Comparison of ENCODE assay signal across 26 mouse cellular contexts in the genomic region with DNA sequence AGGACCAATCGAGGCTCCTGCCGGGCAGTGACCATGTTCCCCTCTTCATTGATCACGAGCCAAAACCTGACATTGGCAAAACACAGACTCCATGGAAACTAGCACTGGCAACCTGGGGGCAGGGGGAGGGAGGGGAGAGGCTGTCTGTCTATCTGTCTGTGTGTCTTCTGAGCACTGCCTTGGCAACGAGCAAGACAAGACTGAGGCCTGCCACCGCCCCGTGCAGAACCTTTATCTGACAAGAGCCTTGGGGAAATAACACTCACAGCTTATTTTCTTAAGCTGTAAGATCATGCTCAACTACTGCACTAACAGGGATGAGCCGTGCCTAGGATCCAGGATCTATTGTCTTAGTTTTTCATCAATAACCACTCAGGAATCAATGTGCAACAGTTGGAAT. TPM values are rescaled to one million over a fixed set of nuclear protein-coding genes. Genes with fewer than 3 reads are reported as not detected.
DNase-seq lines count a peak whose midpoint lies in the region; ATAC-seq and TF ChIP-seq lines count a peak whose summit lies in the region.
"Had no signal": no experiment of that assay in that cellular context is flagged by ENCODE, and none has a peak within 500 bp of the region (broad histone marks: within the 10 kb centered on the region; RNA-seq: fewer than 3 reads in every experiment).

No protein-coding gene starts in this region.

- peak overlapping the region; percentile 70; the same call in 1 of the 2 replicates for H3K27ac ChIP-seq in gastrocnemius, adult 2 months
- H3K27ac ChIP-seq in liver, embryonic 16.5 days (ENCODE audit: low read length): 0 out of 2 replicates have a peak overlapping the region, but pooled peaks have one; percentile 10
- no peak overlapping the region for H3K27ac ChIP-seq in liver, embryonic 12.5 days
- H3K27ac ChIP-seq in midbrain, embryonic 11.5 days (ENCODE audit: low read depth, low read length): no peak overlapping the region
- no peak overlapping the region for H3K27ac ChIP-seq in midbrain, embryonic 10.5 days (replicated peaks)
- H3K27ac ChIP-seq: embryonic facial prominence, embryonic 10.5 days; embryonic facial prominence, embryonic 12.5 days; forebrain, embryonic 13.5 days; forebrain, embryonic 15.5 days had no signal

- WGBS in liver, embryonic 16.5 days (ENCODE audit: insufficient replicate concordance): 36% methylated on average over 7 of the region's 7 CpGs
- WGBS in liver, embryonic 12.5 days (ENCODE audit: insufficient replicate concordance): 49% methylated on average over 7 of the region's 7 CpGs
- WGBS in midbrain, embryonic 11.5 days: 85% methylated on average over 7 of the region's 7 CpGs
- WGBS in midbrain, embryonic 10.5 days: 83% methylated on average over 7 of the region's 7 CpGs

- H3K4me2 ChIP-seq in liver, embryonic 16.5 days (ENCODE audit: low read depth, low read length): no peak overlapping the region
- no peak overlapping the region for H3K4me2 ChIP-seq in liver, embryonic 12.5 days
- no peak overlapping the region for H3K4me2 ChIP-seq in midbrain, embryonic 11.5 days
- H3K4me2 ChIP-seq: embryonic facial prominence, embryonic 12.5 days; forebrain, embryonic 13.5 days; forebrain, embryonic 15.5 days had no signal

- no peak for DNase-seq in gastrocnemius, adult 2 months
- no peak for DNase-seq in gastrocnemius, postnatal 4 days (ENCODE audit: low spot score in 2 of 2)
- peak; percentile 70 for DNase-seq in midbrain, embryonic 11.5 days (ENCODE audit: low spot score, missing footprints)
- DNase-seq in midbrain, embryonic 10.5 days (ENCODE audit: low spot score): no peak
- no peak for DNase-seq in embryo, embryonic 10.5 days (ENCODE audit: low spot score)
- DNase-seq: adrenal gland, adult 2 months; adrenal gland, postnatal 10 days; adrenal gland, postnatal 25 days; cerebellum, adult 11 months; cerebellum, adult 18-20 months; cerebellum, adult 8-10 months; cerebellum, adult 9-11 months; cerebellum, postnatal 14 days; cerebellum, postnatal 36 days; forebrain, postnatal 0 days had no signal

- H3K4me1 ChIP-seq in liver, embryonic 16.5 days (ENCODE audit: control insufficient read depth, low read depth, low read length): peaks cover 11% of the 10 kb centered on the region
- peaks cover 21% of the 10 kb centered on the region for H3K4me1 ChIP-seq in liver, embryonic 12.5 days
- peaks cover 8% of the 10 kb centered on the region for H3K4me1 ChIP-seq in midbrain, embryonic 11.5 days (ENCODE audit: control insufficient read depth, insufficient read depth, low read length)
- peaks cover 13% of the 10 kb centered on the region for H3K4me1 ChIP-seq in midbrain, embryonic 10.5 days

- H3K9ac ChIP-seq in liver, embryonic 16.5 days (ENCODE audit: low read depth, low read length): no peak overlapping the region
- no peak overlapping the region for H3K9ac ChIP-seq in liver, embryonic 12.5 days
- H3K9ac ChIP-seq in midbrain, embryonic 11.5 days (ENCODE audit: low read length): no peak overlapping the region
- H3K9ac ChIP-seq: embryonic facial prominence, embryonic 12.5 days; forebrain, embryonic 13.5 days; forebrain, embryonic 15.5 days; forebrain, postnatal 0 days had no signal

- H3K36me3 ChIP-seq in liver, embryonic 16.5 days (ENCODE audit: control insufficient read depth, insufficient read depth): no peaks in the 10 kb centered on the region; the same call in 1 of the 2 replicates
- H3K36me3 ChIP-seq in liver, embryonic 12.5 days: peaks cover under 1% of the 10 kb centered on the region; the same call in 1 of the 2 replicates
- no peaks in the 10 kb centered on the region for H3K36me3 ChIP-seq in midbrain, embryonic 11.5 days (ENCODE audit: control insufficient read depth, insufficient read depth, low read length)
- no peaks in the 10 kb centered on the region for H3K36me3 ChIP-seq in midbrain, embryonic 10.5 days
- H3K36me3 ChIP-seq: embryonic facial prominence, embryonic 10.5 days; embryonic facial prominence, embryonic 12.5 days; forebrain, embryonic 15.5 days had no signal

- H3K27me3 ChIP-seq in liver, embryonic 16.5 days (ENCODE audit: control insufficient read depth, insufficient read depth, low read depth, low read length): peaks cover 6% of the 10 kb centered on the region; the same call in 1 of the 2 replicates
- peaks cover 37% of the 10 kb centered on the region for H3K27me3 ChIP-seq in liver, embryonic 12.5 days (replicated peaks)
- H3K27me3 ChIP-seq in midbrain, embryonic 11.5 days (ENCODE audit: control insufficient read depth, insufficient read depth, low read length): peaks cover 5% of the 10 kb centered on the region
- peaks cover 43% of the 10 kb centered on the region for H3K27me3 ChIP-seq in midbrain, embryonic 10.5 days (ENCODE audit: low read depth, poor library complexity, severe bottlenecking)
- H3K27me3 ChIP-seq: CH12.LX had no signal

- no peak overlapping the region for H3K4me3 ChIP-seq in gastrocnemius, adult 2 months
- no peak overlapping the region for H3K4me3 ChIP-seq in liver, embryonic 16.5 days (ENCODE audit: low read depth, low read length)
- no peak overlapping the region for H3K4me3 ChIP-seq in liver, embryonic 12.5 days
- no peak overlapping the region for H3K4me3 ChIP-seq in midbrain, embryonic 11.5 days (ENCODE audit: low read depth, low read length)
- no peak overlapping the region for H3K4me3 ChIP-seq in midbrain, embryonic 10.5 days
- H3K4me3 ChIP-seq: embryonic facial prominence, embryonic 10.5 days; embryonic facial prominence, embryonic 12.5 days; forebrain, embryonic 13.5 days; forebrain, embryonic 15.5 days had no signal

- no peaks in the 10 kb centered on the region for H3K9me3 ChIP-seq in liver, embryonic 16.5 days (replicated peaks; ENCODE audit: control insufficient read depth, low read length)
- H3K9me3 ChIP-seq in liver, embryonic 12.5 days (replicated peaks): no peaks in the 10 kb centered on the region
- H3K9me3 ChIP-seq in midbrain, embryonic 11.5 days (ENCODE audit: control insufficient read depth, low read length): no peaks in the 10 kb centered on the region
- no peaks in the 10 kb centered on the region for H3K9me3 ChIP-seq in midbrain, embryonic 10.5 days (replicated peaks)
- H3K9me3 ChIP-seq: embryonic facial prominence, embryonic 10.5 days; embryonic facial prominence, embryonic 12.5 days; forebrain, embryonic 13.5 days; forebrain, embryonic 15.5 days; G1E had no signal

- intact Hi-C loops in gastrocnemius, adult 2 months (cut with DNase I): no loop called here

- no peak for ATAC-seq in liver, embryonic 16.5 days (ENCODE audit: low read depth)
- no peak for ATAC-seq in liver, embryonic 12.5 days
- ATAC-seq in midbrain, embryonic 11.5 days (ENCODE audit: low FRiP score): no peak
- peak; percentile 59 for ATAC-seq in megakaryocyte-erythroid progenitor cell, adult 5-6 weeks (replicated peaks; ENCODE audit: low FRiP score, low TSS enrichment, poor library complexity, severe bottlenecking)
- ATAC-seq: CD4-positive, CD25-positive, alpha-beta regulatory T cell, adult 4 months; forebrain, embryonic 13.5 days; forebrain, embryonic 15.5 days; forebrain, postnatal 0 days had no signal

- no peak for TF ChIP-seq CTCF in gastrocnemius, adult 2 months (IDR thresholded peaks at IDR 0.05)

RNA-seq across cellular contexts. Expression of gene Marc1, which starts 4.0 kb away (rescaled TPM):
- total RNA-seq in gastrocnemius, adult 2 months (2021): not detected
- under 1 TPM in 1 of 2 experiments, not detected in 1; 0.83 TPM for total RNA-seq in gastrocnemius, postnatal 4 days (2021)
- polyA plus RNA-seq in liver, embryonic 16.5 days (2015; fragmentation: Nextera tagmentation; extraction: Ambion mirVana): 42.6 and 42.9 TPM in 2 replicates
- 7.2 and 7.3 TPM in 2 replicates for polyA plus RNA-seq in liver, embryonic 12.5 days (2016; fragmentation: Nextera tagmentation; extraction: Ambion mirVana)
- polyA plus RNA-seq in midbrain, embryonic 11.5 days (2014; fragmentation: Nextera tagmentation; extraction: Ambion mirVana): not detected in 2 replicates
- polyA plus RNA-seq in midbrain, embryonic 10.5 days (2016; fragmentation: Nextera tagmentation; extraction: Ambion mirVana): 0.11 TPM in 1 of 2 replicates, not detected in the other
- not detected in 2 replicates for total RNA-seq in megakaryocyte-erythroid progenitor cell, adult 5-6 weeks (2014; fragmentation: Nextera tagmentation)
- not detected in 2 replicates for total RNA-seq in megakaryocyte-erythroid progenitor cell, adult 5-6 weeks (2017)
- total RNA-seq: CH12.LX; common myeloid progenitor, adult 5-6 weeks; G1E had no signal
- polyA plus RNA-seq: embryonic facial prominence, embryonic 12.5 days; forebrain, embryonic 15.5 days; G1E had no signal

RNA-seq across cellular contexts. Expression of gene Marc2, which starts 39.1 kb away (rescaled TPM):
- total RNA-seq in gastrocnemius, adult 2 months (2021): 100 to 1,000 TPM; 126 to 170 TPM
- 100 to 1,000 TPM; 187 to 191 TPM for total RNA-seq in gastrocnemius, postnatal 4 days (2021)
- 222 and 226 TPM in 2 replicates for polyA plus RNA-seq in liver, embryonic 16.5 days (2015; fragmentation: Nextera tagmentation; extraction: Ambion mirVana)
- 171 and 178 TPM in 2 replicates for polyA plus RNA-seq in liver, embryonic 12.5 days (2016; fragmentation: Nextera tagmentation; extraction: Ambion mirVana)
- 107 and 110 TPM in 2 replicates for polyA plus RNA-seq in midbrain, embryonic 11.5 days (2014; fragmentation: Nextera tagmentation; extraction: Ambion mirVana)
- polyA plus RNA-seq in midbrain, embryonic 10.5 days (2016; fragmentation: Nextera tagmentation; extraction: Ambion mirVana): 85.7 and 93.7 TPM in 2 replicates
- total RNA-seq in megakaryocyte-erythroid progenitor cell, adult 5-6 weeks (2014; fragmentation: Nextera tagmentation): 166 and 271 TPM in 2 replicates
- 101 and 114 TPM in 2 replicates for total RNA-seq in megakaryocyte-erythroid progenitor cell, adult 5-6 weeks (2017)

Comparison
In these comparisons a context has a peak if more than half of its experiments do, and no peak if none do; other contexts are left out.
1. H3K27ac ChIP-seq: peak in gastrocnemius, adult 2 months (single experiment) and liver, embryonic 16.5 days (single experiment); none in liver, embryonic 12.5 days (single experiment), midbrain, embryonic 11.5 days (single experiment) and midbrain, embryonic 10.5 days (single experiment).